Mouse (Mus musculus) large intestine, adult 2 months (tissue): Measurements from ENCODE around the gene Flt1. TPM values are rescaled to one million over a fixed set of nuclear protein-coding genes. Genes with fewer than 3 reads are reported as not detected.

ENCODE experiments used
- DNase-seq: peaks from one replicate; pipeline ENCODE4 v3.0.0-alpha.2; 2012; ENCODE audit warnings: low read depth, low spot score
- WGBS: fragments of 180-500 bp; shearing (Covaris S2); methylation state at CpG from one replicate; pipeline ENCODE4 v1.1.7; 2018; 5-methylcytosine and 5-hydroxymethylcytosine counted together
- polyA plus RNA-seq: library from polyadenylated mRNA; depleted of rRNA; stranded (reverse); fragments of >200 nt; gene quantifications from 2 replicates; pipeline ENCODE4 v1.2.3, GENCODE M21; 2012; rRNA removed

The Flt1 gene
- 1.8 and 3.2 TPM in 2 replicates for polyA plus RNA-seq

GRCm38 (mm10) chr5:147725831-147726700 is at the start of gene Flt1:
Flt1 (minus strand) TSS chr5:147726011.
- DNase-seq, result no peak
- 2% methylated on average over 82 of the region's 82 CpGs for WGBS

GRCm38 (mm10) chr5:147775222-147775621 is 49.4 kb upstream of the Flt1 start:
- DNase-seq, result no peak
- WGBS, result 56% methylated on average over 7 of the region's 7 CpGs

GRCm38 (mm10) chr5:147769918-147770317 is 44.1 kb upstream of the Flt1 start:
- DNase-seq, result no peak
- WGBS, result 66% methylated on average over 6 of the region's 6 CpGs

- no peak for DNase-seq
- WGBS, result 79% methylated on average over 4 of the region's 4 CpGs
These were observed 38.2 kb upstream of the Flt1 start for GRCm38 (mm10) chr5:147764061-147764460.

GRCm38 (mm10) chr5:147761984-147762383 is 36.2 kb upstream of the Flt1 start:
- no peak for DNase-seq
- WGBS, result 32% methylated on average over 8 of the region's 8 CpGs

GRCm38 (mm10) chr5:147761275-147761674 is 35.5 kb upstream of the Flt1 start:
- DNase-seq, result no peak
- WGBS, result 35% methylated on average over 9 of the region's 9 CpGs

GRCm38 (mm10) chr5:147758640-147759319 is 33.0 kb upstream of the Flt1 start:
- no peak for DNase-seq
- WGBS, result 35% methylated on average over 9 of the region's 9 CpGs

- WGBS, result 21% methylated on average over 12 of the region's 12 CpGs
- DNase-seq, result peak; percentile 25
These were observed 32.2 kb upstream of the Flt1 start for GRCm38 (mm10) chr5:147757832-147758587.

- DNase-seq, result no peak
- WGBS, result 3% methylated on average over 25 of the region's 25 CpGs
These were observed 27.1 kb upstream of the Flt1 start for GRCm38 (mm10) chr5:147752914-147753341.

- WGBS, result 2% methylated on average over 28 of the region's 28 CpGs
- DNase-seq, result no peak
These were observed 25.9 kb upstream of the Flt1 start for GRCm38 (mm10) chr5:147751673-147752130.

GRCm38 (mm10) chr5:147749972-147750371 is 24.2 kb upstream of the Flt1 start:
- 22% methylated on average over 5 of the region's 5 CpGs for WGBS
- DNase-seq, result no peak

GRCm38 (mm10) chr5:147748081-147748581 is 22.3 kb upstream of the Flt1 start:
- WGBS, result 25% methylated on average over 15 of the region's 15 CpGs
- no peak for DNase-seq

GRCm38 (mm10) chr5:147744900-147745653 is 19.3 kb upstream of the Flt1 start:
- DNase-seq, result no peak
- WGBS, result 85% methylated on average over 21 of the region's 21 CpGs

- WGBS, result 72% methylated on average over 9 of the region's 9 CpGs
- DNase-seq, result no peak
These were observed 16.8 kb upstream of the Flt1 start for GRCm38 (mm10) chr5:147742468-147743111.

GRCm38 (mm10) chr5:147736766-147737280 is 11.0 kb upstream of the Flt1 start:
- 62% methylated on average over 8 of the region's 8 CpGs for WGBS

GRCm38 (mm10) chr5:147733682-147734081 is 7.9 kb upstream of the Flt1 start:
- 96% methylated on average over 1 of the region's 1 CpGs for whole genome bisulfite sequencing
- DNase-seq, result no peak

More at GRCm38 (mm10) chr5:147736766-147737280, 11.0 kb upstream of the Flt1 start:
- no peak for DNase-seq

- WGBS, result 71% methylated on average over 5 of the region's 5 CpGs
- DNase-seq, result no peak
These were observed 7.1 kb upstream of the Flt1 start for GRCm38 (mm10) chr5:147732926-147733325.

GRCm38 (mm10) chr5:147727481-147727880 is 1.7 kb upstream of the Flt1 start:
- DNase-seq, result no peak
- WGBS, result 20% methylated on average over 12 of the region's 12 CpGs
